9 mouse cellular contexts compared by ENCODE assay signal in genomic region chr2:131055631-131056030, GRCm38 (mm10). TPM values are rescaled to one million over a fixed set of nuclear protein-coding genes. Genes with fewer than 3 reads are reported as not detected.
DNase-seq lines count a peak whose midpoint lies in the region; ATAC-seq and TF ChIP-seq lines count a peak whose summit lies in the region.
"Had no signal": no experiment of that assay in that cellular context is flagged by ENCODE, and none has a peak within 500 bp of the region (broad histone marks: within the 10 kb centered on the region; RNA-seq: fewer than 3 reads in every experiment).

No protein-coding gene starts in this region.

- no peak for TF ChIP-seq POLR2A in embryonic fibroblast, embryonic 13.5 days (IDR thresholded peaks at IDR 0.05; ENCODE audit: low read depth, low read length)
- TF ChIP-seq POLR2A in liver, adult 2 months (IDR thresholded peaks at IDR 0.05; ENCODE audit: extremely low read depth, insufficient read depth, low read length) = no peak

- H3K4me2 ChIP-seq in hindbrain, embryonic 15.5 days = peak overlapping the region; percentile 62
- H3K4me2 ChIP-seq in midbrain, postnatal 0 days (ENCODE audit: low read depth, low read length, poor library complexity, severe bottlenecking) = peak overlapping the region; percentile 58; the same call in 1 of the 2 replicates

- H3K9me3 ChIP-seq in hindbrain, embryonic 15.5 days = no peaks in the 10 kb centered on the region
- H3K9me3 ChIP-seq in midbrain, postnatal 0 days (ENCODE audit: low read length) = no peaks in the 10 kb centered on the region

- H3K4me1 ChIP-seq in embryonic fibroblast, embryonic 13.5 days (ENCODE audit: control insufficient read depth, insufficient read depth, low read length) = peaks cover 11% of the 10 kb centered on the region; the same call in 1 of the 2 replicates
- peaks cover 31% of the 10 kb centered on the region for H3K4me1 ChIP-seq in hindbrain, embryonic 15.5 days (replicated peaks)
- H3K4me1 ChIP-seq in liver, adult 2 months (ENCODE audit: control insufficient read depth, insufficient read depth, low read length) = no peaks in the 10 kb centered on the region
- H3K4me1 ChIP-seq in midbrain, postnatal 0 days (ENCODE audit: insufficient read depth, low read length) = peaks cover 10% of the 10 kb centered on the region; the same call in 1 of the 2 replicates

- peak; percentile 74 for TF ChIP-seq CTCF in embryonic fibroblast, embryonic 13.5 days (IDR thresholded peaks at IDR 0.05; ENCODE audit: borderline replicate concordance, insufficient read depth, low read length)
- peak; percentile 78 for TF ChIP-seq CTCF in liver, adult 2 months (IDR thresholded peaks at IDR 0.05; ENCODE audit: low read depth, low read length)
- TF ChIP-seq CTCF in midbrain, postnatal 0 days (IDR thresholded peaks at IDR 0.05) = peak; percentile 77

- H3K27ac ChIP-seq in embryonic fibroblast, embryonic 13.5 days (ENCODE audit: insufficient read depth, low read length) = no peak overlapping the region
- H3K27ac ChIP-seq in hindbrain, embryonic 15.5 days (replicated peaks) = no peak overlapping the region
- no peak overlapping the region for H3K27ac ChIP-seq in liver, adult 2 months (replicated peaks; ENCODE audit: insufficient read depth, low read depth, low read length)
- no peak overlapping the region for H3K27ac ChIP-seq in midbrain, postnatal 0 days (ENCODE audit: low read depth, low read length)

- H3K4me3 ChIP-seq in embryonic fibroblast, embryonic 13.5 days (ENCODE audit: insufficient read depth, low read length) = no peak overlapping the region
- H3K4me3 ChIP-seq in hindbrain, embryonic 15.5 days = 0 out of 2 replicates have a peak overlapping the region, but pooled peaks have one; percentile 6
- H3K4me3 ChIP-seq in liver, adult 2 months (ENCODE audit: insufficient read depth, low read depth, low read length) = no peak overlapping the region
- no peak overlapping the region for H3K4me3 ChIP-seq in midbrain, postnatal 0 days (ENCODE audit: low read depth, low read length)

- peak; percentile 64 for DNase-seq in gastrocnemius, postnatal 10 days
- no peak for DNase-seq in gastrocnemius, postnatal 25 days
- DNase-seq in R1 (ENCODE audit: low read depth, low spot score) = peak; percentile 89
- peak; percentile 11 for DNase-seq in liver, adult 2 months (ENCODE audit: extremely low read depth, low read depth, low spot score)
- DNase-seq in midbrain, postnatal 0 days (ENCODE audit: low spot score) = peak; percentile 61
- DNase-seq in thymus, postnatal 14 days = peak; percentile 58

- 5% methylated on average over 10 of the region's 10 CpGs for WGBS in hindbrain, embryonic 15.5 days
- WGBS in liver, adult 2 months = 12% methylated on average over 10 of the region's 10 CpGs
- WGBS in midbrain, postnatal 0 days = 8% methylated on average over 10 of the region's 10 CpGs

- H3K9ac ChIP-seq in hindbrain, embryonic 15.5 days = no peak overlapping the region
- H3K9ac ChIP-seq in liver, adult 2 months (ENCODE audit: low read depth, low read length) = no peak overlapping the region
- no peak overlapping the region for H3K9ac ChIP-seq in midbrain, postnatal 0 days (replicated peaks; ENCODE audit: low read length, poor library complexity, severe bottlenecking)

- H3K36me3 ChIP-seq in hindbrain, embryonic 15.5 days = no peaks in the 10 kb centered on the region
- no peaks in the 10 kb centered on the region for H3K36me3 ChIP-seq in liver, adult 2 months (ENCODE audit: control insufficient read depth, insufficient read depth, low read length)
- H3K36me3 ChIP-seq in midbrain, postnatal 0 days (ENCODE audit: insufficient read depth, low read length) = no peaks in the 10 kb centered on the region

- no peak for ATAC-seq in hindbrain, embryonic 15.5 days (ENCODE audit: low FRiP score, low read depth)
- 0 out of 2 replicates have a peak, but pooled peaks have one; percentile 47 for ATAC-seq in midbrain, postnatal 0 days (ENCODE audit: low FRiP score)

- peaks cover 48% of the 10 kb centered on the region for H3K27me3 ChIP-seq in hindbrain, embryonic 15.5 days
- H3K27me3 ChIP-seq in liver, adult 2 months (ENCODE audit: control insufficient read depth, insufficient read depth, low read length) = peaks cover 10% of the 10 kb centered on the region
- H3K27me3 ChIP-seq in midbrain, postnatal 0 days (ENCODE audit: insufficient read depth, low read length) = peaks cover 41% of the 10 kb centered on the region

- no peaks in the 10 kb centered on the region for H3K79me2 ChIP-seq in liver, adult 2 months (ENCODE audit: control insufficient read depth, insufficient read depth, low read length)

RNA-seq across cellular contexts. Expression of gene Adam33, which starts 8.0 kb away (rescaled TPM):
- 1 to 10 TPM; 3.7 to 5.9 TPM for total RNA-seq in gastrocnemius, postnatal 10 days (2021)
- 1 to 10 TPM; 1.7 to 4.7 TPM for total RNA-seq in gastrocnemius, postnatal 25 days (2021)
- polyA plus RNA-seq in embryonic fibroblast, embryonic 13.5 days (2011; ENCODE audit: insufficient read length, low read depth, missing spikeins) = 15.6 and 23.3 TPM in 2 replicates
- polyA plus RNA-seq in hindbrain, embryonic 15.5 days (2015; fragmentation: Nextera tagmentation; extraction: Ambion mirVana) = 1.0 and 2.3 TPM in 2 replicates
- 0.28 and 0.67 TPM in 2 replicates for total RNA-seq in liver, adult 2 months (2014; rRNA removed)
- polyA plus RNA-seq in liver, adult 2 months (2012; rRNA removed) = 1.1 and 1.7 TPM in 2 replicates
- 0.57 and 1.4 TPM in 2 replicates for total RNA-seq in midbrain, postnatal 0 days (2014; rRNA removed)
- 2.1 TPM in 2 replicates for polyA plus RNA-seq in midbrain, postnatal 0 days (2015; fragmentation: Nextera tagmentation; extraction: Ambion mirVana)
- total RNA-seq: neutrophil, adult 5-6 weeks had no signal

RNA-seq across cellular contexts. Expression of gene Gfra4, which starts 12.7 kb away (rescaled TPM):
- 1 to 10 TPM; 4.5 to 8.6 TPM for total RNA-seq in gastrocnemius, postnatal 10 days (2021)
- 1 to 10 TPM; 1.8 to 3.2 TPM for total RNA-seq in gastrocnemius, postnatal 25 days (2021)
- polyA plus RNA-seq in embryonic fibroblast, embryonic 13.5 days (2011; ENCODE audit: insufficient read length, low read depth, missing spikeins) = 3.8 and 9.4 TPM in 2 replicates
- polyA plus RNA-seq in hindbrain, embryonic 15.5 days (2015; fragmentation: Nextera tagmentation; extraction: Ambion mirVana) = 45.0 and 52.9 TPM in 2 replicates
- total RNA-seq in liver, adult 2 months (2014; rRNA removed) = not detected in 2 replicates
- 0.07 and 0.17 TPM in 2 replicates for polyA plus RNA-seq in liver, adult 2 months (2012; rRNA removed)
- total RNA-seq in midbrain, postnatal 0 days (2014; rRNA removed) = 56.3 and 68.6 TPM in 2 replicates
- 57.9 and 62.2 TPM in 2 replicates for polyA plus RNA-seq in midbrain, postnatal 0 days (2015; fragmentation: Nextera tagmentation; extraction: Ambion mirVana)
- total RNA-seq: neutrophil, adult 5-6 weeks had no signal

RNA-seq across cellular contexts. Expression of gene Siglec1, which starts 30.9 kb away (rescaled TPM):
- total RNA-seq in gastrocnemius, postnatal 10 days (2021) = 1 to 10 TPM; 1.2 to 1.4 TPM
- 1 to 10 TPM in 1 of 2 experiments, under 1 TPM in 1; 0.64 to 1.2 TPM for total RNA-seq in gastrocnemius, postnatal 25 days (2021)
- polyA plus RNA-seq in embryonic fibroblast, embryonic 13.5 days (2011; ENCODE audit: insufficient read length, low read depth, missing spikeins) = 0.12 and 0.70 TPM in 2 replicates
- 0.22 and 0.63 TPM in 2 replicates for polyA plus RNA-seq in hindbrain, embryonic 15.5 days (2015; fragmentation: Nextera tagmentation; extraction: Ambion mirVana)
- 4.5 and 5.6 TPM in 2 replicates for total RNA-seq in liver, adult 2 months (2014; rRNA removed)
- polyA plus RNA-seq in liver, adult 2 months (2012; rRNA removed) = 3.2 and 9.9 TPM in 2 replicates
- total RNA-seq in midbrain, postnatal 0 days (2014; rRNA removed) = 1.4 and 1.9 TPM in 2 replicates
- 0.22 and 0.27 TPM in 2 replicates for polyA plus RNA-seq in midbrain, postnatal 0 days (2015; fragmentation: Nextera tagmentation; extraction: Ambion mirVana)
